Mouse (Mus musculus): ENCODE results near the gene Foxp4. TPM values are rescaled to one million over a fixed set of nuclear protein-coding genes. Genes with fewer than 3 reads are reported as not detected.

Foxp4 gene
- total and polyA plus RNA-seq, 3 experiments: 7.1 to 50.5 TPM; not detected in 1

- H3K4me3 ChIP-seq (ENCODE audit: control insufficient read depth in 1 of 2, insufficient read depth in 1 of 2, low read depth in 2 of 2, low read length in 2 of 2): no peak overlapping the region
- no peaks in the 10 kb centered on the region for H3K79me2 ChIP-seq (ENCODE audit: control insufficient read depth, insufficient read depth, low read length, poor library complexity)
- no peak overlapping the region for H3K27ac ChIP-seq (ENCODE audit: control insufficient read depth, low read depth, low read length)
- no peak overlapping the region for H3K9ac ChIP-seq (ENCODE audit: control insufficient read depth, low read depth, low read length, poor library complexity, severe bottlenecking)
- peaks cover 0 to 4% of the 10 kb centered on the region in 2 experiments; a peak in 2 of 4 replicates for H3K36me3 ChIP-seq (ENCODE audit: control insufficient read depth in 1 of 2, insufficient read depth in 2 of 2, low read length in 2 of 2)
- DNase-seq (ENCODE audit: low read depth, low spot score): no peak
- no peaks in the 10 kb centered on the region for H3K4me1 ChIP-seq (ENCODE audit: control insufficient read depth in 1 of 2, insufficient read depth in 2 of 2, low read length in 2 of 2)
- H3K9me3 ChIP-seq (replicated peaks; ENCODE audit: insufficient read depth, low read length): no peaks in the 10 kb centered on the region
- no peaks in the 10 kb centered on the region for H3K27me3 ChIP-seq (ENCODE audit: control insufficient read depth in 1 of 2, insufficient read depth in 2 of 2, low read length in 2 of 2)
- TF ChIP-seq ELF1 (IDR thresholded peaks at IDR 0.05; ENCODE audit: low read depth, low read length) (no peak), MYB (IDR thresholded peaks at IDR 0.05; ENCODE audit: low read depth, low read length) (no peak), MXI1 (IDR thresholded peaks at IDR 0.05; ENCODE audit: low read depth, low read length) (no peak), BHLHE40 (IDR thresholded peaks at IDR 0.05; ENCODE audit: borderline replicate concordance, low read depth, low read length) (no peak), CHD2 (IDR thresholded peaks at IDR 0.05; ENCODE audit: low read length) (no peak), USF2 (IDR thresholded peaks at IDR 0.05; ENCODE audit: borderline replicate concordance in 1 of 2, insufficient read depth in 1 of 2, low read depth in 1 of 2, low read length in 2 of 2) (no peak), MYC (IDR thresholded peaks at IDR 0.05; ENCODE audit: low read depth, low read length) (no peak), MAX (IDR thresholded peaks at IDR 0.05; ENCODE audit: low read length) (no peak), CTCF (IDR thresholded peaks at IDR 0.05 in 2 of 3, conservative IDR thresholded peaks at IDR 0.05 in 1 of 3; ENCODE audit: control insufficient read depth in 1 of 3, insufficient read depth in 1 of 3, low read depth in 2 of 3, low read length in 3 of 3, poor library complexity in 1 of 3, severe bottlenecking in 1 of 3) (no peak), JUND (IDR thresholded peaks at IDR 0.05; ENCODE audit: low read depth, low read length) (no peak), RAD21 (IDR thresholded peaks at IDR 0.05; ENCODE audit: low read depth, low read length) (no peak), TCF12 (IDR thresholded peaks at IDR 0.05; ENCODE audit: low read depth, low read length) (no peak), ZNF384 (IDR thresholded peaks at IDR 0.05; ENCODE audit: low read depth, low read length) (no peak), NELFE (IDR thresholded peaks at IDR 0.05; ENCODE audit: low read depth, low read length) (no peak), GABPA (IDR thresholded peaks at IDR 0.05; ENCODE audit: low read depth, low read length) (no peak)
Measured at GRCm38 (mm10) chr17:47900716-47901115, 23.7 kb downstream of the Foxp4 start.

- Histone ChIP-seq H3K27ac (ENCODE audit: control insufficient read depth, low read depth, low read length) (no peak overlapping the region), H3K79me2 (ENCODE audit: control insufficient read depth, insufficient read depth, low read length, poor library complexity) (no peaks in the 10 kb centered on the region), H3K36me3 (ENCODE audit: control insufficient read depth in 1 of 2, insufficient read depth in 2 of 2, low read length in 2 of 2) (peaks cover 0 to 4% of the 10 kb centered on the region in 2 experiments; a peak in 2 of 4 replicates), H3K4me1 (ENCODE audit: control insufficient read depth in 1 of 2, insufficient read depth in 2 of 2, low read length in 2 of 2) (no peaks in the 10 kb centered on the region), H3K9me3 (replicated peaks; ENCODE audit: insufficient read depth, low read length) (no peaks in the 10 kb centered on the region), H3K27me3 (ENCODE audit: control insufficient read depth in 1 of 2, insufficient read depth in 2 of 2, low read length in 2 of 2) (no peaks in the 10 kb centered on the region), H3K9ac (ENCODE audit: control insufficient read depth, low read depth, low read length, poor library complexity, severe bottlenecking) (no peak overlapping the region), H3K4me3 (ENCODE audit: control insufficient read depth in 1 of 2, insufficient read depth in 1 of 2, low read depth in 2 of 2, low read length in 2 of 2) (no peak overlapping the region)
- TF ChIP-seq NELFE (IDR thresholded peaks at IDR 0.05; ENCODE audit: low read depth, low read length): no peak
- DNase-seq (ENCODE audit: low read depth, low spot score): no peak
Measured at GRCm38 (mm10) chr17:47899156-47899555, 25.3 kb downstream of the Foxp4 start.
